19 mouse cellular contexts compared by ENCODE assay signal in the genomic region with DNA sequence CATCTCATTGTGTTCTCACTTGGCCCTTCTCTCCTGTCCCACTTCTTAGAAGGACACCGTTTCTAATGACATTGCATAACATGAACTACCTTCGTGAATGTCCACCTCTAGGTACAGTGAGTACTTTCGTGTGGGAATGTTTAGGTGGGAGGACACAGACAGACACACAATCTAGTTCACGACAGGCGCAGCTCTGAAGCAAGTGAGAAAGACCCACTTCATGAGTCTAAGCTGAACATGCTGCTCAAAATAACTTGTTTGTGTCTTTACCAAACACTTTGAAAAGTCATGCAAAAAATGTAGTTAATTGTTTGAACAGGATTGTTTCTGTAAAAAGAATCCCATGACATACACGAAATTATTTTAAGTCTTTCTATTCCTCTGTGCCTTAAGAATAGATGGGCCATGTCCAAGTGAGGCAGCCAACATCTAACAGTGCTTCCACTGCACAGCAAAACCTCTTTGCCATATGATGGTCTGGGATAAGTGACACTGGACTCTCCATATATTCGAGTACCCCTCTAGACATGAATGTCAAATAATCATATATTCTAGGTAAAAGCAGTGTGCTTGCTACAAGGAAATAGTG.
DNase-seq lines count a peak whose midpoint lies in the region.
"Had no signal": no experiment of that assay in that cellular context is flagged by ENCODE, and none has a peak within 500 bp of the region (broad histone marks: within the 10 kb centered on the region; RNA-seq: fewer than 3 reads in every experiment).

No protein-coding gene starts in this region.

- intact Hi-C loops in left cerebral cortex, postnatal 36 days (cut with DNase I): no loop called here
- intact Hi-C loops in left cerebral cortex, postnatal 4 days (cut with DNase I): no loop called here

- DNase-seq in heart, adult 11 months: peak; percentile 7
- no peak for DNase-seq in heart, adult 9 months (ENCODE audit: low spot score in 2 of 2)
- peak; percentile 39 to 41 for DNase-seq in left cerebral cortex, postnatal 36 days (ENCODE audit: low spot score in 2 of 2)
- DNase-seq in left cerebral cortex, postnatal 4 days: no peak
- peak; percentile 69 for DNase-seq in brain, adult 2 months (ENCODE audit: low read depth, low spot score)
- peak; percentile 65 for DNase-seq in telencephalon, adult 2 months (ENCODE audit: low read depth, low spot score)
- no peak for DNase-seq in gastrocnemius, adult 8-10 months (ENCODE audit: low spot score in 2 of 2)
- DNase-seq: adrenal gland, postnatal 10 days; adrenal gland, postnatal 36 days; B cell, adult 2 months; cerebellum, adult 11 months; cerebellum, adult 2 months; cerebellum, adult 9-11 months; cerebellum, postnatal 25 days; embryo, embryonic 11 days; gastrocnemius, postnatal 10 days; gastrocnemius, postnatal 36 days; heart, postnatal 10 days; heart, postnatal 36 days had no signal

Comparison
In these comparisons a context has a peak if more than half of its experiments do, and no peak if none do; other contexts are left out.
1. DNase-seq: peak in heart, adult 11 months (single experiment), left cerebral cortex, postnatal 36 days (2 of 2), brain, adult 2 months (single experiment) and telencephalon, adult 2 months (single experiment); none in heart, adult 9 months (0 of 2), left cerebral cortex, postnatal 4 days (single experiment) and gastrocnemius, adult 8-10 months (0 of 2).